Mouse (Mus musculus): ENCODE measurements around the gene Smim13.

- TF ChIP-seq CTCF (IDR thresholded peaks at IDR 0.05) (no peak), POLR2A (IDR thresholded peaks at IDR 0.05; ENCODE audit: insufficient read depth, low read depth, low read length) (0 out of 2 replicates have a peak, but pooled peaks have one; percentile 27), EP300 (IDR thresholded peaks at IDR 0.05; ENCODE audit: insufficient read depth, low read depth, low read length) (0 out of 2 replicates have a peak, but pooled peaks have one; percentile 29)
Measured at GRCm38 (mm10) chr13:41295886-41296285, 46.2 kb downstream of the Smim13 start.

Data from heart, adult 2 months (tissue).